Mouse (Mus musculus): ENCODE measurements at regions not wholly inside any gene's neighbourhood (a gene's known extent, or its start where the extent isn't known, plus 50 kb on each side); places are given as distances from the start of the nearest gene placed in this dataset.
A peak's percentile ranks its signal among the peaks of the same experiment; 100 is the strongest.

- no peak for ATAC-seq (ENCODE audit: insufficient number of reproducible peaks, insufficient read depth, low FRiP score, low read depth)
- no peak overlapping the region for H3K9ac ChIP-seq (replicated peaks; ENCODE audit: low read depth, low read length)
- no peak overlapping the region for H3K4me3 ChIP-seq (ENCODE audit: low read depth, low read length)
- H3K27ac ChIP-seq (ENCODE audit: low read length) = no peak overlapping the region
- H3K4me2 ChIP-seq (replicated peaks; ENCODE audit: low read depth, low read length) = no peak overlapping the region
- no peaks in the 10 kb centered on the region for H3K36me3 ChIP-seq (ENCODE audit: control insufficient read depth, insufficient read depth, low read length)
- H3K4me1 ChIP-seq (ENCODE audit: control insufficient read depth, insufficient read depth, low read length) = peaks cover 8% of the 10 kb centered on the region; the same call in 1 of the 2 replicates
- H3K9me3 ChIP-seq (ENCODE audit: control insufficient read depth, low read depth, low read length) = no peaks in the 10 kb centered on the region
- WGBS = 64% methylated on average over 6 of the region's 6 CpGs
- no peaks in the 10 kb centered on the region for H3K27me3 ChIP-seq (ENCODE audit: control insufficient read depth, insufficient read depth, low read length)
Observed at GRCm38 (mm10) chr8:77805657-77806056, 81.4 kb upstream of the Ednra start.

GRCm38 (mm10) chr8:77814796-77815647 is 90.8 kb upstream of the Ednra start:
- no peak overlapping the region for H3K4me2 ChIP-seq (replicated peaks; ENCODE audit: low read depth, low read length)
- H3K27ac ChIP-seq (ENCODE audit: low read length) = peak overlapping the region; percentile 49; the same call in 1 of the 2 replicates
- 35% methylated on average over 12 of the region's 12 CpGs for WGBS
- no peaks in the 10 kb centered on the region for H3K9me3 ChIP-seq (ENCODE audit: control insufficient read depth, low read depth, low read length)
- H3K36me3 ChIP-seq (ENCODE audit: control insufficient read depth, insufficient read depth, low read length) = no peaks in the 10 kb centered on the region
- no peak; the same call in 1 of the 2 replicates for ATAC-seq (ENCODE audit: insufficient number of reproducible peaks, insufficient read depth, low FRiP score, low read depth)
- no peak overlapping the region for H3K9ac ChIP-seq (replicated peaks; ENCODE audit: low read depth, low read length)
- H3K4me1 ChIP-seq (ENCODE audit: control insufficient read depth, insufficient read depth, low read length) = peaks cover 12% of the 10 kb centered on the region
- no peaks in the 10 kb centered on the region for H3K27me3 ChIP-seq (ENCODE audit: control insufficient read depth, insufficient read depth, low read length)
- no peak overlapping the region for H3K4me3 ChIP-seq (ENCODE audit: low read depth, low read length)

GRCm38 (mm10) chr8:77815648-77815971 is 91.3 kb upstream of the Ednra start:
- Histone ChIP-seq H3K36me3 (ENCODE audit: control insufficient read depth, insufficient read depth, low read length) (no peaks in the 10 kb centered on the region), H3K9me3 (ENCODE audit: control insufficient read depth, low read depth, low read length) (no peaks in the 10 kb centered on the region), H3K4me1 (ENCODE audit: control insufficient read depth, insufficient read depth, low read length) (peaks cover 12% of the 10 kb centered on the region), H3K9ac (replicated peaks; ENCODE audit: low read depth, low read length) (no peak overlapping the region), H3K27me3 (ENCODE audit: control insufficient read depth, insufficient read depth, low read length) (no peaks in the 10 kb centered on the region), H3K4me2 (replicated peaks; ENCODE audit: low read depth, low read length) (no peak overlapping the region), H3K4me3 (ENCODE audit: low read depth, low read length) (no peak overlapping the region), H3K27ac (ENCODE audit: low read length) (peak overlapping the region; percentile 44; the same call in 1 of the 2 replicates)
- 39% methylated on average over 7 of the region's 7 CpGs for WGBS
- ATAC-seq (ENCODE audit: insufficient number of reproducible peaks, insufficient read depth, low FRiP score, low read depth) = no peak

GRCm38 (mm10) chr8:77816217-77816616 is 92.0 kb upstream of the Ednra start:
- 64% methylated on average over 4 of the region's 4 CpGs for WGBS
- H3K4me3 ChIP-seq (ENCODE audit: low read depth, low read length) = no peak overlapping the region
- H3K36me3 ChIP-seq (ENCODE audit: control insufficient read depth, insufficient read depth, low read length) = no peaks in the 10 kb centered on the region
- H3K27ac ChIP-seq (ENCODE audit: low read length) = no peak overlapping the region
- no peak overlapping the region for H3K9ac ChIP-seq (replicated peaks; ENCODE audit: low read depth, low read length)
- no peaks in the 10 kb centered on the region for H3K9me3 ChIP-seq (ENCODE audit: control insufficient read depth, low read depth, low read length)
- no peak for ATAC-seq (ENCODE audit: insufficient number of reproducible peaks, insufficient read depth, low FRiP score, low read depth)
- H3K4me2 ChIP-seq (replicated peaks; ENCODE audit: low read depth, low read length) = no peak overlapping the region
- no peaks in the 10 kb centered on the region for H3K27me3 ChIP-seq (ENCODE audit: control insufficient read depth, insufficient read depth, low read length)
- peaks cover 12% of the 10 kb centered on the region for H3K4me1 ChIP-seq (ENCODE audit: control insufficient read depth, insufficient read depth, low read length)

GRCm38 (mm10) chr8:77825786-77826185 is 101.5 kb upstream of the Ednra start:
- Histone ChIP-seq H3K9me3 (ENCODE audit: control insufficient read depth, low read depth, low read length) (no peaks in the 10 kb centered on the region), H3K36me3 (ENCODE audit: control insufficient read depth, insufficient read depth, low read length) (no peaks in the 10 kb centered on the region), H3K4me3 (ENCODE audit: low read depth, low read length) (no peak overlapping the region), H3K9ac (replicated peaks; ENCODE audit: low read depth, low read length) (no peak overlapping the region), H3K27me3 (ENCODE audit: control insufficient read depth, insufficient read depth, low read length) (no peaks in the 10 kb centered on the region), H3K4me1 (ENCODE audit: control insufficient read depth, insufficient read depth, low read length) (no peaks in the 10 kb centered on the region; the same call in 1 of the 2 replicates), H3K27ac (ENCODE audit: low read length) (no peak overlapping the region; the same call in 1 of the 2 replicates), H3K4me2 (replicated peaks; ENCODE audit: low read depth, low read length) (no peak overlapping the region)
- ATAC-seq (ENCODE audit: insufficient number of reproducible peaks, insufficient read depth, low FRiP score, low read depth) = no peak
- WGBS = 13% methylated on average over 1 of the region's 1 CpGs

- Histone ChIP-seq H3K9ac (replicated peaks; ENCODE audit: low read depth, low read length) (no peak overlapping the region), H3K4me2 (replicated peaks; ENCODE audit: low read depth, low read length) (no peak overlapping the region), H3K27ac (ENCODE audit: low read length) (no peak overlapping the region; the same call in 1 of the 2 replicates), H3K4me1 (ENCODE audit: control insufficient read depth, insufficient read depth, low read length) (no peaks in the 10 kb centered on the region; the same call in 1 of the 2 replicates), H3K27me3 (ENCODE audit: control insufficient read depth, insufficient read depth, low read length) (no peaks in the 10 kb centered on the region), H3K9me3 (ENCODE audit: control insufficient read depth, low read depth, low read length) (no peaks in the 10 kb centered on the region), H3K36me3 (ENCODE audit: control insufficient read depth, insufficient read depth, low read length) (no peaks in the 10 kb centered on the region), H3K4me3 (ENCODE audit: low read depth, low read length) (no peak overlapping the region)
- 26% methylated on average over 2 of the region's 2 CpGs for WGBS
- ATAC-seq (ENCODE audit: insufficient number of reproducible peaks, insufficient read depth, low FRiP score, low read depth) = no peak
Observed at GRCm38 (mm10) chr8:77826255-77826654, 102.0 kb upstream of the Ednra start.

- H3K4me3 ChIP-seq (ENCODE audit: low read depth, low read length) = no peak overlapping the region
- H3K27ac ChIP-seq (ENCODE audit: low read length) = no peak overlapping the region
- no peaks in the 10 kb centered on the region for H3K9me3 ChIP-seq (ENCODE audit: control insufficient read depth, low read depth, low read length)
- no peak overlapping the region for H3K4me2 ChIP-seq (replicated peaks; ENCODE audit: low read depth, low read length)
- H3K27me3 ChIP-seq (ENCODE audit: control insufficient read depth, insufficient read depth, low read length) = no peaks in the 10 kb centered on the region
- 62% methylated on average over 7 of the region's 7 CpGs for WGBS
- no peaks in the 10 kb centered on the region; the same call in 1 of the 2 replicates for H3K4me1 ChIP-seq (ENCODE audit: control insufficient read depth, insufficient read depth, low read length)
- no peak overlapping the region for H3K9ac ChIP-seq (replicated peaks; ENCODE audit: low read depth, low read length)
- ATAC-seq (ENCODE audit: insufficient number of reproducible peaks, insufficient read depth, low FRiP score, low read depth) = no peak
- H3K36me3 ChIP-seq (ENCODE audit: control insufficient read depth, insufficient read depth, low read length) = no peaks in the 10 kb centered on the region
Observed at GRCm38 (mm10) chr8:77828079-77828478, 103.8 kb upstream of the Ednra start.

- no peaks in the 10 kb centered on the region for H3K36me3 ChIP-seq (ENCODE audit: control insufficient read depth, insufficient read depth, low read length)
- no peak overlapping the region for H3K27ac ChIP-seq (ENCODE audit: low read length)
Observed at GRCm38 (mm10) chr8:77829126-77829748, 105.0 kb upstream of the Ednra start.

More at GRCm38 (mm10) chr8:77829126-77829748, 105.0 kb upstream of the Ednra start:
- no peaks in the 10 kb centered on the region for H3K27me3 ChIP-seq (ENCODE audit: control insufficient read depth, insufficient read depth, low read length)
- H3K4me2 ChIP-seq (replicated peaks; ENCODE audit: low read depth, low read length) = no peak overlapping the region
- WGBS = 43% methylated on average over 5 of the region's 5 CpGs
- no peak for ATAC-seq (ENCODE audit: insufficient number of reproducible peaks, insufficient read depth, low FRiP score, low read depth)
- no peaks in the 10 kb centered on the region; the same call in 1 of the 2 replicates for H3K4me1 ChIP-seq (ENCODE audit: control insufficient read depth, insufficient read depth, low read length)
- no peak overlapping the region for H3K9ac ChIP-seq (replicated peaks; ENCODE audit: low read depth, low read length)
- H3K9me3 ChIP-seq (ENCODE audit: control insufficient read depth, low read depth, low read length) = no peaks in the 10 kb centered on the region
- no peak overlapping the region for H3K4me3 ChIP-seq (ENCODE audit: low read depth, low read length)
